Mouse (Mus musculus) MEL (cell line): ENCODE results near the gene Apc2.

Source experiments
- CHD1 ChIP-seq: IDR thresholded peaks from 2 replicates; pipeline ENCODE4 v1.6.1; 2012; ENCODE audit warnings: low read depth, mild to moderate bottlenecking, inconsistent platforms, low read length, improper control_type of control experiment
- CTCF ChIP-seq, 3 experiments: IDR thresholded peaks in 2 of 3; conservative IDR thresholded peaks in 1 of 3; 2 replicates each; pipeline ENCODE4 v1.5.1; 2011 to 2012; ENCODE audit warnings: low read length in 3 of 3, low read depth in 2 of 3, mild to moderate bottlenecking in 2 of 3, improper control_type of control experiment in 1 of 3, inconsistent platforms in 1 of 3, mixed read lengths in 1 of 3, moderate library complexity in 1 of 3; ENCODE audit not compliant: control insufficient read depth in 1 of 3, insufficient read depth in 1 of 3, poor library complexity in 1 of 3, severe bottlenecking in 1 of 3
- EP300 ChIP-seq, 2 experiments: IDR thresholded peaks; 2 replicates each; pipeline ENCODE4 v1.6.1; 2011; ENCODE audit warnings: improper control_type of control experiment in 2 of 2, low read length in 2 of 2, low read depth in 1 of 2, mild to moderate bottlenecking in 1 of 2
- GABPA ChIP-seq: IDR thresholded peaks from 2 replicates; pipeline ENCODE4 v1.6.1; 2012; ENCODE audit warnings: low read depth, mild to moderate bottlenecking, inconsistent platforms, low read length, improper control_type of control experiment, moderate library complexity
- MXI1 ChIP-seq: IDR thresholded peaks from 2 replicates; pipeline ENCODE4 v1.6.1; 2011; ENCODE audit warnings: mild to moderate bottlenecking, low read depth, low read length, improper control_type of control experiment
- NELFE ChIP-seq: IDR thresholded peaks from 2 replicates; pipeline ENCODE4 v1.6.1; 2011; ENCODE audit warnings: low read depth, low read length, improper control_type of control experiment
- POLR2A ChIP-seq, 2 experiments: IDR thresholded peaks; 2 replicates each; pipeline ENCODE4 v1.6.1; 2011 to 2012; ENCODE audit warnings: low read length in 2 of 2, mild to moderate bottlenecking in 2 of 2, control low read depth in 1 of 2, improper control_type of control experiment in 1 of 2, low read depth in 1 of 2, moderate library complexity in 1 of 2; ENCODE audit not compliant: control insufficient read depth in 1 of 2, insufficient read depth in 1 of 2, poor library complexity in 1 of 2
- SIN3A ChIP-seq: IDR thresholded peaks from 2 replicates; pipeline ENCODE4 v1.6.1; 2012; ENCODE audit warnings: low read length, improper control_type of control experiment, inconsistent platforms
- SMC3 ChIP-seq: IDR thresholded peaks from 2 replicates; pipeline ENCODE4 v1.6.1; 2011; ENCODE audit warnings: low read depth, low read length, improper control_type of control experiment
- UBTF ChIP-seq: IDR thresholded peaks from 2 replicates; pipeline ENCODE4 v1.6.1; 2012; ENCODE audit warnings: low read depth, mild to moderate bottlenecking, inconsistent platforms, low read length, improper control_type of control experiment, moderate library complexity, borderline replicate concordance; ENCODE audit not compliant: insufficient read depth
- USF1 ChIP-seq: IDR thresholded peaks from 2 replicates; pipeline ENCODE4 v1.6.1; 2014; ENCODE audit warnings: low read depth, mild to moderate bottlenecking, inconsistent platforms, low read length, improper control_type of control experiment, moderate library complexity
- USF2 ChIP-seq, 2 experiments: IDR thresholded peaks; 2 replicates each; pipeline ENCODE4 v1.6.1; 2011 to 2012; ENCODE audit warnings: improper control_type of control experiment in 2 of 2, low read length in 2 of 2, borderline replicate concordance in 1 of 2, inconsistent platforms in 1 of 2, low read depth in 1 of 2, mild to moderate bottlenecking in 1 of 2; ENCODE audit not compliant: insufficient read depth in 1 of 2
- ZKSCAN1 ChIP-seq: IDR thresholded peaks from 2 replicates; pipeline ENCODE4 v1.6.1; 2012; ENCODE audit warnings: low read depth, mild to moderate bottlenecking, inconsistent platforms, low read length, improper control_type of control experiment, moderate library complexity
- ZNF384 ChIP-seq: IDR thresholded peaks from 2 replicates; pipeline ENCODE4 v1.6.1; 2012; ENCODE audit warnings: low read depth, mild to moderate bottlenecking, inconsistent platforms, low read length, improper control_type of control experiment

GRCm38 (mm10) chr10:80330888-80331287 is 35.1 kb downstream of the Apc2 start:
- TF ChIP-seq ZNF384, result no peak
- no peak for TF ChIP-seq CHD1
- no peak for TF ChIP-seq SMC3
- no peak for TF ChIP-seq SIN3A
- peak; percentile 67 for TF ChIP-seq USF1
- no peak for TF ChIP-seq EP300 (IDR thresholded peaks at IDR 0.05; ENCODE audit: low read depth in 1 of 2, low read length in 2 of 2)
- no peak for TF ChIP-seq GABPA
- TF ChIP-seq CTCF (IDR thresholded peaks at IDR 0.05 in 2 of 3, conservative IDR thresholded peaks at IDR 0.05 in 1 of 3; ENCODE audit: control insufficient read depth in 1 of 3, insufficient read depth in 1 of 3, low read depth in 2 of 3, low read length in 3 of 3, poor library complexity in 1 of 3, severe bottlenecking in 1 of 3), result no peak
- TF ChIP-seq NELFE, result no peak
- no peak for TF ChIP-seq MXI1
- no peak for TF ChIP-seq POLR2A (IDR thresholded peaks at IDR 0.05; ENCODE audit: control insufficient read depth in 1 of 2, insufficient read depth in 1 of 2, low read depth in 1 of 2, low read length in 2 of 2, poor library complexity in 1 of 2)
- TF ChIP-seq UBTF, result no peak
- no peak for TF ChIP-seq USF2 (IDR thresholded peaks at IDR 0.05; ENCODE audit: borderline replicate concordance in 1 of 2, insufficient read depth in 1 of 2, low read depth in 1 of 2, low read length in 2 of 2)
- no peak for TF ChIP-seq ZKSCAN1
